Mouse (Mus musculus): Measurements from ENCODE around the gene Cntnap5c. TPM values are rescaled to one million over a fixed set of nuclear protein-coding genes. Genes with fewer than 3 reads are reported as not detected.

Cntnap5c gene
- polyA plus RNA-seq (2012; rRNA removed): 0.03 TPM in 1 of 2 replicates, not detected in the other

DNA sequence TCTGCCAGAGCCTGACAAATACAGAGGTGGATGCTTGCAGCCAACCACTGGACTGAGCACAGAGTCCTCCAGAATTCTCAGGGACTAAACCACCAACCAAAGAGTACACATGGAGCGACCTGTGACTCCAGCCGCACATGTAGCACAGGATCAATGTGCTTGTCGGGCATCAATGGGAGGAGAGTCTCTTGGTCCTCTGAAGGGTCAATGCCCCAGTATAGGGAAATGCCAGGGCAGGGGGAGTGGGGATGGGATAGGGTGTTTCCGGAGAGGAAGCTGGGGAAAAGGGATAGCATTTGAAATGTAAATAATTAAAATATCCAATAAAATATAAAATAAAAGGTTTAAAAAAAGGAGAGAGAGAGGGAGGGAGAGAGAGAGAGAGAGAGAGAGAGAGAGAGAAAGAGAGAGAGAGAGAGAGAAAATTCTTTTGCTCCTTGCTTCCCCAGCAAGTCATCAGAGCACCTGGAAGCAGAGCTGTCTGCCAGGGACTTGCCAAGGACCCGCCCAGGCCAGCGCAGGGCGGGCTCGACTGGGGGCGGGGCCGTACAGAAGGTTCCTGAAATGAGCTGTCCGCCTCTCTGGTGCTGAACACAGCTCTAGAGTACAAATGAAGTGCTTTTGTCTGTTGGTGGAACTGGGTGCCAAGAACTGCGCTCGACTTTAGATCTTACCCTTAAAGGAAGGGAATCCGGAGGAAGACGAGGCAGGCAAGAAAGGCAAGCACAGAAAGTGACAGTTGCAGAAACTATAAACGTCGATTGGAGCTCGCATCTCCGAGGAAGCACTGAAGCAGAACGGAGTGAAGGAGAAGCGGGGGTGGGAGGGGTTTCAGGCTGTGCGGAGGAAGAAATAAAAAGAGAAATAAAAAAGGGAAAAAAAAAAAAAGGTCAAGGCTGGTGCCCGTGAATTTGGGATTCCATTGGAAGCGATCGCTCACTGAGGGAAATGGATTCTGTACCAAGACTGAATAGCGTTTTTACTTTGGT, at the start of gene Cntnap5c:
Gene Cntnap5c (plus strand): TSS at position 949 of the 989 bp plus-strand sequence.
- Histone ChIP-seq H3K36me3 (ENCODE audit: control insufficient read depth, insufficient read depth, low read length) (no peaks in the 10 kb centered on the region), H3K27me3 (ENCODE audit: control insufficient read depth, insufficient read depth, low read length) (no peaks in the 10 kb centered on the region), H3K27ac (ENCODE audit: control insufficient read depth, insufficient read depth, low read length) (no peak within 1 kb of the TSS), H3K4me3 (ENCODE audit: control insufficient read depth, insufficient read depth, low read length) (no peak within 1 kb of the TSS), H3K4me1 (replicated peaks; ENCODE audit: control insufficient read depth, insufficient read depth, low read length) (no peaks in the 10 kb centered on the region)
- DNase-seq: no peak
- no peak for TF ChIP-seq CTCF (IDR thresholded peaks at IDR 0.05; ENCODE audit: borderline replicate concordance, control insufficient read depth, extremely low read depth, insufficient read depth, low read length, poor library complexity)
- TF ChIP-seq POLR2A (IDR thresholded peaks at IDR 0.05; ENCODE audit: control insufficient read depth, extremely low read depth, insufficient read depth, low read length, poor library complexity): no peak
- WGBS: 28% methylated on average over 26 of the region's 26 CpGs

DNA sequence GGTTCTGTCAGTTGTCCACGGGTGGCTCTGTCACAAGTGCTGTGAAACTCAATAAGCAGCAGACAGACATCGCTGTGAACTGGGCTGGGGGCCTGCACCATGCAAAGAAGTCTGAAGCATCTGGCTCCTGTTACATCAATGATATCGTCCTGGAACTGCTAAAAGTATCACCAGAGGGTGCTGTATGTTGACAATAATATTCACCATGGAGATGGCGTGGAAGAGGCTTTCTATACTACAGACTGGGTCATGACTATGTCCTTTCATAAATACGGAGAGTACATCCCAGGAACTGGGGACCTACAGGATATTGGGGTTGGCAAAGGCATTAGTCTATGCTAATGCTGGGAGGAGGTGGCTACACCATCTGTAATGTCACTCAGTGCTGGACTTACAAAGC, 27.3 kb upstream of the Cntnap5c start, which contains the start of gene Gm21834:
Gene Gm21834 (minus strand): TSS at position 101 of the 400 bp plus-strand sequence.
- no peak for DNase-seq
- Histone ChIP-seq H3K36me3 (ENCODE audit: control insufficient read depth, insufficient read depth, low read length) (no peaks in the 10 kb centered on the region), H3K27ac (ENCODE audit: control insufficient read depth, insufficient read depth, low read length) (no peak within 1 kb of the TSS), H3K4me1 (replicated peaks; ENCODE audit: control insufficient read depth, insufficient read depth, low read length) (no peaks in the 10 kb centered on the region), H3K4me3 (ENCODE audit: control insufficient read depth, insufficient read depth, low read length) (no peak within 1 kb of the TSS), H3K27me3 (ENCODE audit: control insufficient read depth, insufficient read depth, low read length) (no peaks in the 10 kb centered on the region)
- WGBS: 83% methylated on average over 5 of the region's 5 CpGs
- no peak for TF ChIP-seq CTCF (IDR thresholded peaks at IDR 0.05; ENCODE audit: borderline replicate concordance, control insufficient read depth, extremely low read depth, insufficient read depth, low read length, poor library complexity)
- TF ChIP-seq POLR2A (IDR thresholded peaks at IDR 0.05; ENCODE audit: control insufficient read depth, extremely low read depth, insufficient read depth, low read length, poor library complexity): no peak

DNA sequence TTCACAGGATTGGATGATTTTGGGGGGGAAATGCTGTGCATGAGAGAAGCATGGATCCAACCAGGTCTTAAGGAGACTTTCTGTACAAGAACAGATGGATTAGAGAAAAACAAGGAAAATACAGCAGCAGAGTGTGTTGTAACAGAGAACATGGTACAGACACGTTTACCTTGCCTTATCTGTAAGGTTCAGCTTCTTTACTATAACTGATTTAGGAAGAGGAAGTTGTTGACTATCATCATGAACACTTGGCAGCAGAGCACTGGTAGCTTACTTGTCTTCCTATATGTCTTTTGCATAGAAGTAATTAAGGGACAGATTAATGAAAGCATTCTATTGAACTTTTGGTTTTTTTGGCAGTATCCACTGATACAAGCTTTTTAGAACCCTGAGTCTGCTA, 11.3 kb upstream of the Cntnap5c start:
- whole genome bisulfite sequencing: 27% methylated on average over 1 of the region's 1 CpGs
- DNase-seq: no peak
- H3K4me3 ChIP-seq (ENCODE audit: control insufficient read depth, insufficient read depth, low read length): no peak overlapping the region

DNA sequence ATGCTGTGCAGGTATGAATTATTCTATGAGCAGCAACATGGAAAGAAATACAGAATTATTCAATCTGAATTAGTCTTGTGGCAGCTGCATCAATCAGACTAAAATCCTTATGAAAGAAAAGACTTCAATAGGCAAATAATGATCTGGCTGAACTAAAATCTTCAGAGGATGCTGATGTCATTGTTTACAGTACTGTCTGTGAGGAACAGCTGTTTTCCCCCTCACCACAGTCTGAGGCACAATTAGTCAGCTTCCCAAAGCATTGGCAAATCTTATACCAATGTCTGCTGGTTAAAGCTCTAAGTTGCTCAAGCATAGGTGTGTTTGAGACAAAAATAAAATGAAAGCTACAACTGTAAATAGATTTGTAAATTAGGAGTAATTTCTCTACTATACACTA, 2.1 kb upstream of the Cntnap5c start:
- TF ChIP-seq POLR2A (IDR thresholded peaks at IDR 0.05; ENCODE audit: control insufficient read depth, extremely low read depth, insufficient read depth, low read length, poor library complexity) (no peak), CTCF (IDR thresholded peaks at IDR 0.05; ENCODE audit: borderline replicate concordance, control insufficient read depth, extremely low read depth, insufficient read depth, low read length, poor library complexity) (no peak)
- H3K27me3 ChIP-seq (ENCODE audit: control insufficient read depth, insufficient read depth, low read length): no peaks in the 10 kb centered on the region

More for the DNA sequence above, 11.3 kb upstream of the Cntnap5c start:
- Histone ChIP-seq H3K27me3 (ENCODE audit: control insufficient read depth, insufficient read depth, low read length) (no peaks in the 10 kb centered on the region), H3K4me1 (replicated peaks; ENCODE audit: control insufficient read depth, insufficient read depth, low read length) (no peaks in the 10 kb centered on the region), H3K27ac (ENCODE audit: control insufficient read depth, insufficient read depth, low read length) (no peak overlapping the region), H3K36me3 (ENCODE audit: control insufficient read depth, insufficient read depth, low read length) (no peaks in the 10 kb centered on the region)
- TF ChIP-seq POLR2A (IDR thresholded peaks at IDR 0.05; ENCODE audit: control insufficient read depth, extremely low read depth, insufficient read depth, low read length, poor library complexity) (no peak), CTCF (IDR thresholded peaks at IDR 0.05; ENCODE audit: borderline replicate concordance, control insufficient read depth, extremely low read depth, insufficient read depth, low read length, poor library complexity) (no peak)

DNA sequence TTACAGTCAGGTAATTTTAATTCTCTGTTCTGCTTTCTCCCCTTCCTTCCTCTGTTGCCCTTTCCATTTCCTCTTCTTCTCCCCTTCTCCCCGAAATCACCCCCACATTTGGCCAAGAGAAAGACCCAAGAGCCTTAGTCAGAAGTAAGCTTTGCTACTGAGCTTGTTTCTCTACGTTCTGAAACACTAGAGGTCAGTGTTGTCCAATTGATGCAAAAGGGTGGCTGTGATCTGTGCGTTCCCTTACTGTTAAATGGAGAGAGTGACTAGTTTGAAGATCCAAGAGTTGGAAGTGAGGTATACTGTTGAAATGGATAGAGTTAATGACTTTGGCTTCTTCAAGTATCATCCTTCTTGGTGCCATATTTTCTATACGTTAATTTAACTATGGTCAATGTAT, 1.5 kb downstream of the Cntnap5c start:
- no peaks in the 10 kb centered on the region for H3K4me1 ChIP-seq (replicated peaks; ENCODE audit: control insufficient read depth, insufficient read depth, low read length)
- no peaks in the 10 kb centered on the region for H3K27me3 ChIP-seq (ENCODE audit: control insufficient read depth, insufficient read depth, low read length)
- H3K36me3 ChIP-seq (ENCODE audit: control insufficient read depth, insufficient read depth, low read length): no peaks in the 10 kb centered on the region
- no peak for DNase-seq
- TF ChIP-seq POLR2A (IDR thresholded peaks at IDR 0.05; ENCODE audit: control insufficient read depth, extremely low read depth, insufficient read depth, low read length, poor library complexity) (no peak), CTCF (IDR thresholded peaks at IDR 0.05; ENCODE audit: borderline replicate concordance, control insufficient read depth, extremely low read depth, insufficient read depth, low read length, poor library complexity) (no peak)
- WGBS: 22% methylated on average over 4 of the region's 4 CpGs
- H3K27ac ChIP-seq (ENCODE audit: control insufficient read depth, insufficient read depth, low read length): no peak overlapping the region
- no peak overlapping the region for H3K4me3 ChIP-seq (ENCODE audit: control insufficient read depth, insufficient read depth, low read length)

More for the DNA sequence above, 2.1 kb upstream of the Cntnap5c start:
- Histone ChIP-seq H3K4me3 (ENCODE audit: control insufficient read depth, insufficient read depth, low read length) (no peak overlapping the region), H3K36me3 (ENCODE audit: control insufficient read depth, insufficient read depth, low read length) (no peaks in the 10 kb centered on the region), H3K27ac (ENCODE audit: control insufficient read depth, insufficient read depth, low read length) (no peak overlapping the region), H3K4me1 (replicated peaks; ENCODE audit: control insufficient read depth, insufficient read depth, low read length) (no peaks in the 10 kb centered on the region)
- DNase-seq: no peak

DNA sequence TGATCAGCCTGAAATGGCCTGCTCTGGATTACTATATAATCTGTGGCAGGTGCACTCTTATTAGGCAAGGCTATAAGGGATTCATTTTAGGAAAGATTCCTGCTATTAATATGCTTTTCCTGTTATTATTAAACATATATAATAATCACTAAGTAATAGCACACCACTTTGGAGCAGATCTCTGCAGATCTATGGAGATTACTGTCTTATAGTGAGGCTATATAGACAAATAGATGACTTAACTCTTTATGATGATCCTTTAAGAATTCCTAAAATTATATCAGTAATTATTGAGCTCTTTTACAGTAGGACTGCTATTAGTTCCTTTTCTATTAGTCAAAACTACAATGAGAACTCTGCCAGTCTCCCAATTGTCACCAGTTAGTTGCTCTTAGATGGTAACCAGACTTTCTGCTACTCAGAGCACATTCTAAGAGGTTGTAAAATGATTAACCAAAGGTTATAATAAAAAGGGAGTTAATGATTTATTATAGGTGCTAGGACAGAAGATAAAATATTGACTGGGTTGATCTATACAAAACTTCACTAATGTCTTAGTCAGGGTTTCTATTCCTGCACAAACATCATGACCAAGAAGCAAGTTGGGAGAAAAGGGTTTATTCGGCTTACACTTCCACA, 18.9 kb downstream of the Cntnap5c start:
- no peaks in the 10 kb centered on the region for H3K4me1 ChIP-seq (replicated peaks; ENCODE audit: control insufficient read depth, insufficient read depth, low read length)
- H3K27ac ChIP-seq (ENCODE audit: control insufficient read depth, insufficient read depth, low read length): no peak overlapping the region
- H3K4me3 ChIP-seq (ENCODE audit: control insufficient read depth, insufficient read depth, low read length): no peak overlapping the region
- no peak for TF ChIP-seq CTCF (IDR thresholded peaks at IDR 0.05; ENCODE audit: borderline replicate concordance, control insufficient read depth, extremely low read depth, insufficient read depth, low read length, poor library complexity)
- no peak for TF ChIP-seq POLR2A (IDR thresholded peaks at IDR 0.05; ENCODE audit: control insufficient read depth, extremely low read depth, insufficient read depth, low read length, poor library complexity)
- H3K36me3 ChIP-seq (ENCODE audit: control insufficient read depth, insufficient read depth, low read length): no peaks in the 10 kb centered on the region
- no peak for DNase-seq
- H3K27me3 ChIP-seq (ENCODE audit: control insufficient read depth, insufficient read depth, low read length): no peaks in the 10 kb centered on the region
- WGBS: 97% methylated on average over 1 of the region's 1 CpGs

All from thymus, adult 2 months (tissue).